ENCODE assay signal across 8 mouse cellular contexts in the genomic region with DNA sequence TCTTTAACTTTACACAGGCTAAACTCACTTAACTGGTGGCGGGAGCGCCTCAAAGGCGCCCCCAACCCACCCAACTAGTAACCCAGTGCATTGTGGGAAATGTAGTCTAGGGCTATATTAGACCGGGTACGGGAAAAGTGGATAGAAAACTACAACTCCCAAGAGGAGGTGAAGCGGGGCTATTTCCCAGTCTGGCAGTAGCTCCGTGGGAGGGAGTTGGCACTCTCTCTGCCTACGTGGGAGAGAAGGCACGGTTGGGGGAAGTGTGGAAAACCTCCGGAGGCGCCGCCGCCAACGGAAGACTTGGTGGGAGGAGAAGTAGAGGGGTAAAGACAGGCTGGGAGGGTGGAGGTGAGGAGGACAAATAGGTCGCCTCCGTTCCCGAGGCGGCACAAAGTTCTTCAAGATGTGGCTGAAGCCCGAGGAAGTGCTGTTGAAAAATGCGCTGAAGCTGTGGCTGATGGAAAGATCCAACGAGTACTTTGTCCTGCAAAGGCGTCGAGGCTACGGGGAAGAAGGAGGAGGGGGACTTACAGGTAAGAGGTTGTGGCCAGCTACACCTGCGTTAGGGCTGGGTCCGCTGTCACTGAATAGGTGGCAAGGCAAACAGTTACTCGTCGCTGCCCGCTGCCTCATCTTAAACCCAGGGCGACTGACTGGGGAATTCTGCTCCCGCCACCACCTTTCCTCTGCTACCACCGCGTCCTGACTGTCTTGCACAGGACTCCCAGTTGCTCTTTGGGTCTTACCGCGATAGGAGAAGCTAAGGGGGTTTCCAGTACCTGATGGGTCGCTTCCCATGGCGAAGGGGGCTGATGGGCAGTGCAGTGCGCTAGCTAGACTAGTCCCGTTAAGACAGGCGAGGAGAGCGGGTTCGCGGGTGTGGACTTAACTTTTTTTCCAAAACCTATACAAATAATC. TPM values are rescaled to one million over a fixed set of nuclear protein-coding genes. Genes with fewer than 3 reads are reported as not detected.
DNase-seq lines count a peak whose midpoint lies in the region; ATAC-seq and TF ChIP-seq lines count a peak whose summit lies in the region.

A gene (plus strand): TSS at position 222 of the 921 bp plus-strand sequence.

- TF ChIP-seq CTCF in liver, adult 2 months (IDR thresholded peaks at IDR 0.05; ENCODE audit: low read depth, low read length): no peak

- peaks cover 4% of the 10 kb centered on the region; the same call in 1 of the 2 replicates for H3K27me3 ChIP-seq in erythroblast, embryonic 14.5 days (ENCODE audit: control insufficient read depth)
- H3K27me3 ChIP-seq in heart, embryonic 11.5 days (ENCODE audit: control insufficient read depth, insufficient read depth, low read length): no peaks in the 10 kb centered on the region
- H3K27me3 ChIP-seq in kidney, embryonic 16.5 days (ENCODE audit: insufficient read depth, low read length): no peaks in the 10 kb centered on the region; the same call in 1 of the 2 replicates
- no peaks in the 10 kb centered on the region for H3K27me3 ChIP-seq in liver, adult 2 months (ENCODE audit: control insufficient read depth, insufficient read depth, low read length)
- H3K27me3 ChIP-seq in myocyte (ENCODE audit: control insufficient read depth, insufficient read depth, insufficient read length): no peaks in the 10 kb centered on the region
- H3K27me3 ChIP-seq in splenic B cell, adult 2 months (ENCODE audit: control insufficient read depth, insufficient read depth, low read length, poor library complexity, severe bottlenecking): no peaks in the 10 kb centered on the region

- DNase-seq in A20 (ENCODE audit: low read depth, low spot score): peak; percentile 83
- peak; percentile 96 for DNase-seq in brain, adult 2 months (ENCODE audit: low read depth, low spot score)
- peak; percentile 90 for DNase-seq in liver, adult 2 months (ENCODE audit: extremely low read depth, low read depth, low spot score)
- DNase-seq in splenic B cell, adult 2 months (ENCODE audit: low read depth, low spot score): peak; percentile 73

- TF ChIP-seq POLR2A in liver, adult 2 months (IDR thresholded peaks at IDR 0.05; ENCODE audit: extremely low read depth, insufficient read depth, low read length): 0 out of 2 replicates have a peak, but pooled peaks have one; percentile 25
- TF ChIP-seq POLR2A in myocyte (IDR thresholded peaks at IDR 0.05; ENCODE audit: insufficient read length, low read depth): peak; percentile 40

- no peaks in the 10 kb centered on the region; the same call in 1 of the 2 replicates for H3K79me2 ChIP-seq in liver, adult 2 months (ENCODE audit: control insufficient read depth, insufficient read depth, low read length)
- H3K79me2 ChIP-seq in myocyte (ENCODE audit: control insufficient read depth, insufficient read depth): peaks cover 19% of the 10 kb centered on the region

- peaks cover 8% of the 10 kb centered on the region; the same call in 1 of the 2 replicates for H3K4me1 ChIP-seq in erythroblast, embryonic 14.5 days (ENCODE audit: control insufficient read depth)
- H3K4me1 ChIP-seq in heart, embryonic 11.5 days (ENCODE audit: control insufficient read depth, insufficient read depth, low read length): no peaks in the 10 kb centered on the region
- H3K4me1 ChIP-seq in kidney, embryonic 16.5 days (ENCODE audit: insufficient read depth, low read length): no peaks in the 10 kb centered on the region
- 0 out of 2 replicates have a peak, but pooled peaks cover 2% of the 10 kb centered on the region for H3K4me1 ChIP-seq in liver, adult 2 months (ENCODE audit: control insufficient read depth, insufficient read depth, low read length)

- H3K36me3 ChIP-seq in erythroblast, embryonic 14.5 days (ENCODE audit: control insufficient read depth): no peaks in the 10 kb centered on the region
- no peaks in the 10 kb centered on the region for H3K36me3 ChIP-seq in heart, embryonic 11.5 days (ENCODE audit: control insufficient read depth, insufficient read depth, low read length)
- H3K36me3 ChIP-seq in kidney, embryonic 16.5 days (ENCODE audit: insufficient read depth, low read length): no peaks in the 10 kb centered on the region
- H3K36me3 ChIP-seq in liver, adult 2 months (ENCODE audit: control insufficient read depth, insufficient read depth, low read length): no peaks in the 10 kb centered on the region
- no peaks in the 10 kb centered on the region for H3K36me3 ChIP-seq in myocyte (ENCODE audit: control insufficient read depth, insufficient read depth)
- H3K36me3 ChIP-seq in splenic B cell, adult 2 months (ENCODE audit: control insufficient read depth, insufficient read depth, low read length, poor library complexity, severe bottlenecking): no peaks in the 10 kb centered on the region

- H3K9me3 ChIP-seq in erythroblast, embryonic 14.5 days (ENCODE audit: control insufficient read depth, low read length): no peaks in the 10 kb centered on the region
- H3K9me3 ChIP-seq in heart, embryonic 11.5 days (replicated peaks; ENCODE audit: control insufficient read depth, low read length): no peaks in the 10 kb centered on the region
- peaks cover 2% of the 10 kb centered on the region; the same call in 1 of the 2 replicates for H3K9me3 ChIP-seq in kidney, embryonic 16.5 days (ENCODE audit: low read length)

- ATAC-seq in heart, embryonic 11.5 days (replicated peaks; ENCODE audit: insufficient number of reproducible peaks, low FRiP score, low TSS enrichment): peak; percentile 96
- peak; percentile 100 for ATAC-seq in kidney, embryonic 16.5 days (ENCODE audit: low FRiP score, low TSS enrichment)

- peak within 1 kb of the TSS; percentile 62 for H3K4me2 ChIP-seq in heart, embryonic 11.5 days
- H3K4me2 ChIP-seq in kidney, embryonic 16.5 days (replicated peaks; ENCODE audit: low read depth, low read length): peak within 1 kb of the TSS; percentile 63
- H3K4me2 ChIP-seq in myocyte (ENCODE audit: low read depth): peak within 1 kb of the TSS; percentile 69

- 0 out of 2 replicates have a peak within 1 kb of the TSS, but pooled peaks have one; percentile 41 for H3K27ac ChIP-seq in heart, embryonic 11.5 days (ENCODE audit: low read depth, low read length)
- peak within 1 kb of the TSS; percentile 50; the same call in 1 of the 2 replicates for H3K27ac ChIP-seq in kidney, embryonic 16.5 days (ENCODE audit: low read length)
- peak within 1 kb of the TSS; percentile 73 for H3K27ac ChIP-seq in liver, adult 2 months (replicated peaks; ENCODE audit: insufficient read depth, low read depth, low read length)

- 8% methylated on average over 43 of the region's 43 CpGs for WGBS in heart, embryonic 11.5 days (ENCODE audit: insufficient replicate concordance)
- 17% methylated on average over 43 of the region's 43 CpGs for WGBS in kidney, embryonic 16.5 days
- under 1% methylated on average over 43 of the region's 43 CpGs for WGBS in liver, adult 2 months

- peak within 1 kb of the TSS; percentile 80 for H3K4me3 ChIP-seq in erythroblast, embryonic 14.5 days (replicated peaks)
- H3K4me3 ChIP-seq in heart, embryonic 11.5 days (ENCODE audit: low read depth, low read length): peak within 1 kb of the TSS; percentile 55
- H3K4me3 ChIP-seq in kidney, embryonic 16.5 days (ENCODE audit: low read length): peak within 1 kb of the TSS; percentile 56
- H3K4me3 ChIP-seq in liver, adult 2 months (ENCODE audit: insufficient read depth, low read depth, low read length): peak within 1 kb of the TSS; percentile 77
- H3K4me3 ChIP-seq in myocyte: peak within 1 kb of the TSS; percentile 78

- H3K9ac ChIP-seq in heart, embryonic 11.5 days (ENCODE audit: low read depth, low read length): peak within 1 kb of the TSS; percentile 72
- H3K9ac ChIP-seq in kidney, embryonic 16.5 days (replicated peaks; ENCODE audit: low read length): peak within 1 kb of the TSS; percentile 64
- H3K9ac ChIP-seq in liver, adult 2 months (ENCODE audit: low read depth, low read length): peak within 1 kb of the TSS; percentile 76

- peak within 1 kb of the TSS; percentile 20 for H3ac ChIP-seq in myocyte (ENCODE audit: control insufficient read depth, insufficient read length)

TF ChIP-seq in myocyte, 11 proteins besides CTCF, POLR2A, EP300 and RAD21:
- no peak for TF ChIP-seq MAX (IDR thresholded peaks at IDR 0.05; ENCODE audit: low read depth)
- TF ChIP-seq POLR2AphosphoS2 (IDR thresholded peaks at IDR 0.05; ENCODE audit: insufficient read length, low read depth): peak; percentile 34

RNA-seq across cellular contexts. Expression of the gene that starts here (rescaled TPM):
- not detected in 2 replicates for polyA plus RNA-seq in erythroblast, embryonic 14.5 days (2012)
- polyA plus RNA-seq in heart, embryonic 11.5 days (2014; fragmentation: Nextera tagmentation; extraction: Ambion mirVana): 1.9 and 2.0 TPM in 2 replicates
- polyA plus RNA-seq in kidney, embryonic 16.5 days (2015; fragmentation: Nextera tagmentation; extraction: Ambion mirVana): 2.3 and 2.9 TPM in 2 replicates
- total RNA-seq in liver, adult 2 months (2014; rRNA removed): 15.0 and 16.1 TPM in 2 replicates
- 1.2 and 1.6 TPM in 2 replicates for polyA plus RNA-seq in liver, adult 2 months (2012; rRNA removed)
- 1.8 TPM for polyA plus RNA-seq in myocyte (2012; fragmentation: generic; extraction: Trizol)

Comparison
In these comparisons a context has a peak if more than half of its experiments do, and no peak if none do; other contexts are left out.
1. Peak in every context shown above with its lines: DNase-seq, ATAC-seq, H3K4me3 ChIP-seq and H3K27ac ChIP-seq.